Mouse (Mus musculus): ENCODE measurements around the gene Bcas1.
A peak's percentile ranks its signal among the peaks of the same experiment; 100 is the strongest.

GRCm38 (mm10) chr2:170302825-170303224 is 124.8 kb downstream of the Bcas1 start:
- TF ChIP-seq EP300 (optimal IDR thresholded peaks at IDR 0.05) (no peak), CTCF (IDR thresholded peaks at IDR 0.05; ENCODE audit: low read depth) (peak; percentile 31)
